Mouse (Mus musculus): ENCODE results near the gene 4933430I17Rik.

The 4933430I17Rik gene

DNA sequence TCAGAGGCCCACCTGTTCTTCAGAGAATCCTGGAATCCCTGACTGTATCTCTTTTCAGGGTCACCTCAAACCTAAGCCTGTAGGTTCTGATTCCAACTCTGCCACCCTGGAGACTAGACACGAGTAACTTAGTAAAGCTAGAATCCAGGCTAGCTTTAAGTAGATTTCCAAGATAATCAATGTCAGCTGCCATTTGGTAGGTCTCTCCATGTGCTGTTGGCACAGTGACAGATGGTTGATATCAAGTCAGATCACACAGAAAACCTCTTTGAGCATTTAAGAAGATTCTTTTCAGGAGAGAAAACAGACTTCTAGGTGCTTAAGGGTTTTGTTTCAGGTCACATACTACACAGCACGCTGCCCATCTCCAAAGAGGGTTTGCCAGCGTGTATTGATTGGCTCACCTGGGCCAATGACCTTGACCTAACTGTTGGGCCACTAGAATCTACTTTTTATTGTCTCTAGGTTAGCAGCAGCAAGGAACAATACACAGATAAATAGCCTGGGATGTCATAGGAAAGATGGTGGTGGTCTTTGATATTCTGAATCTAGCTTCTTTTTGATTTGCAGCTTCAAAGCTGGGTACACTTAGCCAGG, 21.7 kb upstream of the 4933430I17Rik start, which contains the start of gene Hdhd3:
Gene Hdhd3, minus strand, starts transcription at position 94 of the 597 bp plus-strand sequence.
- DNase-seq (ENCODE audit: low spot score in 2 of 2), result no peak

DNA sequence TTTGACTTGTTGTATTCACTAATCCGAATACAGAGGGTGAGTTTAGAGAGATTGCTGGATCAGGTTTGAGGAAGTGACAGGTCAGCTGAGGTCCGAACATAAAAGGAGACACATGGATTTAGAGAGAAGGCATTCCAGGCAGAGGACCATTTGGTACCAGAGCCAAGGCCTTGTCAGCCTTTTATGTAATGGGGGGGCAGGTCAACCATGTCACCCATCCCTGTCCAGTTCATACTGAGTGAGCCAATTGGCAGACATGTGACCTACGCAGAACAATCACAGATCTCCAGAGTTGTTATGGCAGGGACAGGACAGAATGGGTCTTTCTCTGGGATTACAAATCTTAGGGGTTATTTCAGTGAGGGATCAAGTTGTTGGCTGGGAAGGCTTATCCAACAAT, 19.2 kb upstream of the 4933430I17Rik start:
- no peak for DNase-seq (ENCODE audit: low spot score in 2 of 2)

DNA sequence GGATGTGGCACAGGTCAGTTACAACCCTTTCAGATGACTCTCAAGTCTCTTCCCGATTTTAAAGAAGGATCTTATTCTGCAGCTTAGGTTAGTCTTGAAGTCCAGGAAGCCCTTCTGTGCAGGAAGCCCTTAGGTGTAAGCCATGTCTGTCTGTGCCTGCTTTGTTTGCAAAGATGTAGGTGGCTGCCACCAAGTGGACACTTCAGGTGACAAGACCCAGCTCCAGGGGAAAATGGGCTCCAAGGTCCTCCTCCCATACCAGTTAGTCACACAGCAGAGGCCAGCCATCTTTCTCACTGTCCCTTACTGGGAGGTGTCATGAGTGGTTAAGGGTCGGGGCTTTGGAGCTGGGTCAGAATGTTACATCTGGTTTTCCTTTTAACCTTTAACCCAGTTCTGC, 18.4 kb upstream of the 4933430I17Rik start:
- DNase-seq (ENCODE audit: low spot score in 2 of 2), result peak; percentile 36 to 51

DNA sequence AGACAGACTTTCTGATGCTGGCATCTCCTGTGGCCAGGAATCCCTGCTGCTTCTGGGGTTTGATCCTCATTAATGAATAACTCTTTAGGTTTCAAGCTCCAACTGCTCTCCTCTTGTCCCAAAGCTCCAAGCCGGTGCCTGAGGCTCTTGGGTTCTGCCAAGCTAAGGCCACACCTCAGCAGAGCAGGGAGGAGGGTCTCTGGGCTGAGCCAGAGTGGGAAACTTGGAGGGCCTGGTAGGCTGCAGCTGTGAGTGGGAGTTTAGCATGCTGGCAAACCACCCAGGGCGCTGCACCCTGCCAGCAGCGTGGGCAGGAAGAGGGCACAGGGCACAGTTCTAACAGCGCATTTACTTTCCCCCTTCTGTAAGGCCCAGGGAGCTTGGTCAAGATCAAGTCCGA, 16.3 kb upstream of the 4933430I17Rik start:
- DNase-seq (ENCODE audit: low spot score in 2 of 2), result no peak

DNA sequence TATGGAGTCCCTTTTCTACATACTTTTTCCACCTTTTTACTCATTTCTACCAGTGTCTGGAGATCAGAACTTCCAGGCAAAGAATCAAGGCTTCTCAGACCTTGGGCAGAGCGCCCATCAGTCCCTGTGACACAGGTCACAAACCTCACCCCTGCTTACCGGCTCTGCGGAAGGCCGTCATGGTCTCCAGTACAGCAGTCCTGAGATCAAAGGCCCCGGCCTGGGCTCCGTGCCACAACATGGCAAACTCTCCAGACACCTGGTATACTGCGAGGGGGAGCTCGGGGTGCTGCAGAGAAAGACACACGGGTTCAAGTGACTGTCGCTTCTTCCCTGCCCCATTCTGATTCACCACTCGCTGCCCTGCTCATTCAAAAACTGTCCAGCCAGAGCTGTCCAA, 15.2 kb upstream of the 4933430I17Rik start:
- no peak for DNase-seq (ENCODE audit: low spot score in 2 of 2)

DNA sequence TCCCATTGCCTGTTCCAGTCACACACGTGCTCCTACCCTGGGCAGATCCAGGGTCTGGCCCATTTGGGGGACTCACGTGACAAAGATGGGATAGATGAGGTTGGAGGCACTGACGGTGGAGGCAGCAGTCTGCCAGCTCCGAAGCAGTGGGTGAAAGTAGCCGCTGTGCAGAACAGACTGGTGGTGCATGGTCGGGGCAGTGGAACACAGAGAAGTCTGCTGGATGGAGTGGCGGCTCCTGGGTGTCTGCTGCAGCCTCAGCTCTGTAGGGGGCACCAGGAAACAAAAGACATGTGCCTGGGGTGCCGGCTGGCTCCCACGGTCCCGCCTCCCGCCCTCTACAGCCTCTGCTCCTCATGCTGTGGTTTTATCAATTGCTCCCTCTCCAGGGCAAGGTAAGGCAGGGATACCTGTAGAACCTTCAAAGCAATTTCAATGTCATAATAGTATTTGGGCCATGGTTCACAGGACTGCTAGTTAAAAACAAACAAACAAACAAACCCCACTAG, 11.1 kb upstream of the 4933430I17Rik start:
- no peak for DNase-seq (ENCODE audit: low spot score in 2 of 2)

DNA sequence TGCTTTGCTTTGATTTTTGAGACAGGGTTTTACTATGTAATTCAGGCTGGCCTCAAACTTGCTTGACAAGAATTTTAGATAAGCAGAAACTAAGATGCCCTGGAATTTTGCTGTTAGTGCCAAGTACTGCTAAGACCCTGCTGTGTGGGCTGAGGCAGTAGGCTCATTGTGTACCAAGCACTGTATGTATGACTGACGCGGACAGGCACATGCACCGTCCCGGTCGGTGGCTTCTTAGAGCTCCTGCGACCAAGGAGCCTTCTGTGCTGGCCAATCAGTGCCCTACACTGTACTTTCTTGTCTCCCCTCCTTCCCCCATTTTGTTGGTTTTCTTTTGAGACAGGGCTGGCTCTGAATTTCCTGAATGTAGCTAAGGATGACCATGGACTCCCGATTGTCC, 10.2 kb upstream of the 4933430I17Rik start:
- DNase-seq (ENCODE audit: low spot score in 2 of 2), result no peak

DNA sequence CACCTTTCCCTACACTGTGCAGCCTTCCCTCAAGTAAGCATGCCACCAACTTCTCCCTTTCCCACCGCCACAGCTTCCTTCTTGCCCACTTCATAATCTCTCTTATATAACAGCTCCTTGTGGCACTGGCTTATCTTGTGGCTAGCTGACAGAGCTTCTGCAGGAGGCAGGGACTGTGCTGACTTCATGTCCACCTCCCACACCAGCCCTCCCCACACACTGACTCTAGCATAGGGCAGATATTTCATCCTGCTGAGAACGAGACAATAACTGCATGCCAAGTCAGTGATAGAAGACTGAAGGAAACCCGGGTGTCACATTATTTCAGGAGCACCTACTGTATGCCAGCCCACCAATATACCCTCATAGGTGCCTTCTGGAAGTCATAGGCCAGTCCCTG, 9.7 kb upstream of the 4933430I17Rik start:
- DNase-seq (ENCODE audit: low spot score in 2 of 2), result no peak

DNA sequence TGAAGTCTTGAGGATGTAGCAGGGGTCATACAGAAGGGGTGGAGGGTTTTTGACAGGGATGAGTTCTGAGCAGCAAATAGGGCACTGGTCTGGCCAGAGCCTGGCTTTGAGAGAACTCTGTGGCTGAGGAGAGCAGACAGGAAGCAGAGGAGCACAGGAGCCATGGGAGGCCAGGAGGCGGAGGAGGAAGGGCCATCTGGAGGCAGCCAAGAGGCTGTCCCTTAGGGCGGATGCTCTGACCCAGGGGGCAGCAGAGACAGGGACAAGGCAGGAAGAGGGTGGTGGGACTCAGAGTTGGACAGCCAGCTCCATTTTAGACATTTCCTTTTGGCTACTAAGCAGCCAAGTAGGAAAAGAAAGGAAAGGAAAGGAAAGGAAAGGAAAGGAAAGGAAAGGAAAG, 9.1 kb upstream of the 4933430I17Rik start:
- DNase-seq (ENCODE audit: low spot score in 2 of 2), result no peak

DNA sequence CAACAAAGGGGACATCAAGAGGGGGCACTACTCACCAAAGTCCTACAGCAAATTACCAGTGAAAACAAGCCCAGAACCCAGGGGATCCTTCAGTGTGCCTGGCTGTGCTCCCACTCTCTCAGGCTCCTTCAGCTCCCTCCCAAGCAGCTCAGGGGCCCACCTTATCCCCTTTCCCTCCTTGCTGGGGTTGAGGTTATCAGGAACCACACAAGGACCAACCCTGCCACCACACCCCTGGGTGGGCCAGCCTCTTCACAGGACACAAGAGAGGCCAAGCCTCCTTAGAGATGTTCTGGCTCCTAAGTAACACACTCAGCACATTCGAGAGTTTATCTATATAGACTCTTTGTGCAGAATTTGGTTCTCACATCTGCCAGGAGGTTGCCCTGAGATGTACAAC, 8.6 kb upstream of the 4933430I17Rik start:
- no peak for DNase-seq (ENCODE audit: low spot score in 2 of 2)

DNA sequence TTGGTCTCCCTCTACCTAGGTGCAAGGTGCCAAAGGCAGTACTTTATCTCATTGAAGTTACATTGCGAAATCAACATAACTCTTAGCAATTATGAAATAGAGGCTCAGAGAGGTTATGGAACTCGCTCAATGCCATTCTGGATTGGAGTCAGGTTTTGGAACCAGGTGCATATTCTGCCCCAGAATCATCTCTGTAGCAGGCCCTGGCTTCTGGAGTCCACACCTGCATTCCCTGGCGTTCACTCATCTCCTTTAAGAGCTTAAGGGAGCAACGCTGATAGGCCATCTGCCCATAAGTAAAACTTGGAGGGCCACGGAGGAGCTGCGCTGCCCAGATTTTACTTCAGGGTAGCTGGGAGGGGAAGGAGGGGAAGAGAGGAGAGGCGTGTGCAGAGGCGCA, 8.1 kb upstream of the 4933430I17Rik start:
- no peak for DNase-seq (ENCODE audit: low spot score in 2 of 2)

DNA sequence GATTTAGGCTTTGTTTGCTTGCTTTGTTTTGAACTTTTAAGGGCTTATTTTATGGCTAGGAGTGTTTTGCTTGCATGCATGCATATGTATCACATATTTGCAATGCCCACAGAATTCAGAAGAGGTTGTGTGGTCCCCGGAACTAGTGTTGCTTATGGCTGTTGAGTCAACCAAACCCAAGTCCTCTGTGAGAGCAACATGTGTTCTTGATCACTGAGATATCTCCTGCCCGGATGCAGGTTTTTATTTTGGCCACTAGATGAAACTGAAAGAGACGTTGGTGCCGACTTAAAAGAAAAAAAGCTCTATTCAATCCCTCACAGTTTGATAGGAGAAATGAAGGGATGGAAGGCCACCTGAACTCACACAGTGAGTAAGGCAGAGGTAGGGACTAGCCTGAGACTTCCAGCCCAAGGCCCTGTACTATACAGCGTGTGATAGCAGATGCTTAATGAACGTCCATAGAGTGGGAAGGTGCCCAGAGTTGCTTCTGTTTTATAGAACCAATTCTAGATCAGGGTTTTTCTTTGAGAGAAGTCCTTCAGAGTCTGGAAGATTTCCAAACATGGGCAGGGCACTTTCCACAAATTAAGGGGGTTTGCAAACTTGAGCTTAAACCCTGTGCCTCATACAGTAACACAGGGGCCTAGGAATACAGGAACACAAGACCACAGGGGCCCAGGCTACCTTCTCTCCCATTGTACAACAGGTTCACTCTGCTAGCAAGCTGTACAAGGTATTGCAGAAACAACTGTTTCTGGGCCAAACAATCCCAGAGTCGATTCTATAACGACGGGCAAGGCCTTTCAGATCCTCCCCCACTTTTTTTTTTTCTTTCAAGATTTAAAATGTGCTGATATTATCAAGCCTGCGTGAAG, 7.4 kb upstream of the 4933430I17Rik start:
- DNase-seq (ENCODE audit: low spot score in 2 of 2), result peak in 1 of 2 experiments; percentile 31

DNA sequence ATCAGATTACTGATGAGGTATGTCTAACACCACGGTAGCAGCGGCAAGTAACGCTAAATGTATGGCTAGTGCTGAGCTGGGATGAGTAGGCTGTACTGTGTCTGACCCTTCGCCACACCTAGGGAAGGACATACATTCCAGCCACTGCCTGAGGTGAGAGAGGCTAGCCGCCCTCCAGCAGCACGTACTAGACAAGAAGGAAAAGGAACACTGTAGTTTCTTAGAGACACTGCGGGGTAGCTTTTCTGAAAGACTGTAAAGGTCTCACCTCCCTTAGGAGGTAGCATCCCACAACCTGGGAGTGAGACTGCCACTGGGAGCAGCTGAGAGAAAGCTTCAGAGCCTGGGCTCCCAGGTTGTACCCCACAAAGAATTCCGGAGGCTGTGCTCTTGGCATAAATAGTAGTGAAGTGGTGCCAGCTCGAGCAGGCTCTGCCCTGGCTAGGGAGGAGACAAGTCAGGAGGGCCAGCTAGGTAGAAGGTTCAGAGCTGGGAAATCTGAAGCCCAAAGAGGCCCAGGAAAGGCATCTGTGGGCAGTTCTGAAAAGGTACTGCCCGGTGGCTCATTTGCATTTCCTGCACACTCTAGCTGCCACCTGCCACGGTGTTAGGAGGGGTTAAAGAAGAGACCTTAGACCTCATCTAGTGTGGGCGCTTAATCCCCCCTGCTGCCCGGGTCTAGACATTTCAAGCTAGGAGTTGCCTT, 6.6 kb upstream of the 4933430I17Rik start:
- DNase-seq (ENCODE audit: low spot score in 2 of 2), result peak in 1 of 2 experiments; percentile 11

DNA sequence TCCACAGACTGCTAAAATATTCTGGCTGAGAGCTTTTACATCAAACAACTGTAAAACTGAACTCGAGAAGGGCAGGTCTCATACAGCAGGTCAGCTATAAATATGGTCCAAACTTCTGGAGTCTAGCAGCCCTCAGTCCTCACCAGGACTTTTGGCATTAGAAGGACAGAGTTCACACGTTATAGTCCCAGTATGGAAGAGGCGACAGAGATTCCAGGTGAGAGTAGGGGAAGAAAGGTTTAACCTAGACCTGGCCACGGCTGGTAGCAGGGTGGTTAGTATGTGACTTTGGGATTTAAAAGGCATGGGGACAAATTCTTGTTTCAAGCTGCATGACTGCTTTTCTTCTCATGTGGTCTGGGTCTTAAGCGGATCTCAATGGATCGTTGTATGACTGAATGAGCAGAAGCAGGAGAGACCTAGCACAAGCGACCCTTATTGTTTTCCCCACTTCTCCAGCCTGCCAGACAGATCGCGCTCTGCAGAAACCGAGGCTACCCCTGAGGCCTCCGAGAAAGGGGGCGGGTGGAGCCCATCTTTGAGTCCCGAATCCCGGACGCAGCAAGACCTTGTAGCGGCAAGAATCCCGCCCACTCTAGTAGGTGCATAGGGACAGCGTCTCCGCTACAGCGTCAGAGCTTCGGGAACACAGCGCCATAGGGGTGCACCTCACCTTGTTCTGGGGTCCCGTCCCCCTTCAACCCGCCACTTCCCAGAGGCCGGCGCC, 5.9 kb upstream of the 4933430I17Rik start:
- DNase-seq (ENCODE audit: low spot score in 2 of 2), result no peak

DNA sequence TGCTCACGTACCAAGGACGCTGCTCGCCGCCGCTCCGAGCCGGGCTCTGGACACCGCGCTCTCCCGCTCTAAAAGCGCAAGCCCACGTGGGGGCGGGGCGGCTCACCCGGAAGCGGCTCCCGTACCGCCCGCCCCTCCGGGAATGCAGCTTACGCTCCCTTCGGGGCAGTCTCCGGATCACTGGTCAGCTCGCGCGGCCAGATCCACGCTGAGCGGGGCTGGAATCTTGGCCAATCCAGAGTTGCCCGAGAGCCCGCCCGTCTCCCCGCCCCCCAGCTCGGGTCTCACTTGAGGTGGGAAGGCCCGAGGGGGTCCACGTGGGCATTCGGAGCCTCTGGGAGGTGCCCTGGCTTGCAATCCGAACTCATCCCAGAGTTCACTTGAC, 5.3 kb upstream of the 4933430I17Rik start, which contains the start of gene Alad:
Gene Alad, minus strand, starts transcription at position 70 of the 385 bp plus-strand sequence.
- DNase-seq (ENCODE audit: low spot score in 2 of 2), result peak; percentile 34 to 38

DNA sequence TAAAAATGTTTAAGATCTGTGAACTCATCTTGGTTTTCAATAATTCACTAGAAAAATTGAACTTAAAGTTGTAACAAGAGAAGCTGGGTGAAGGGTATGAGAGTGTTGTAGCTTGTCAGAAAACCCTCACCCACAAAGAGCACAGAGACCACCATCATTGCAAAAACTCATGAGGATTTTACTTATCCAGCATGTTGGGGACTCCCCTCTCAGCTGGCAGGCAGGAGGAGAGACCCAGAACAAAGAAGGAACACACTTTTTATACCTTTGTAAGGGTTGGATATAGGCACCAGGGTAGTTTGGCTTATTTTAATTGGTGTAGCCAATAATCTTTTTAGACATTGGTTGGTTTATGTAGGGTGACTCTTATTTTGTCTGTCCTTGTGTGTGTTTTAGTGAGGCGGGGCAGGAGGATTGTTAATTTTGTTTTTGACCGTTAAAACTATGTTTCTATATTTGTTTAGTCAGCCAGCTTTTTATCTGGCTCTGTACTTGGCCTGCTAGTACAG, 4.2 kb upstream of the 4933430I17Rik start:
- DNase-seq (ENCODE audit: low spot score in 2 of 2), result no peak

DNA sequence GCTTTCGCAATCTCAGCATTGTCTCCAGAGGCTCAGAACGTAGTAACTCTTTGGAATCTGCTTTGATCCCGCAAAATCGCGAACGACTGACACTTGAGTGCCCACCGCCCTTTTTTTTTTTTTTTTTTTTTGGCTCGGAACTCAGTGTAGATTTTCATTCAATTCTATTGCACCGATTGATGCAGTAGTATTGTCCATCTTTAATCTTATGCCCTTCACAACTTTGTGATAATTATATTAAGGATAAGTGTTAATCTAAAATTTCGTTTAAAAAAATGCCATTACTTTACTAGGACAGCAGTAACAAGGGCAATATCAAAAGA, 281 bp downstream of the 4933430I17Rik start:
- DNase-seq (ENCODE audit: low spot score in 2 of 2), result no peak

DNA sequence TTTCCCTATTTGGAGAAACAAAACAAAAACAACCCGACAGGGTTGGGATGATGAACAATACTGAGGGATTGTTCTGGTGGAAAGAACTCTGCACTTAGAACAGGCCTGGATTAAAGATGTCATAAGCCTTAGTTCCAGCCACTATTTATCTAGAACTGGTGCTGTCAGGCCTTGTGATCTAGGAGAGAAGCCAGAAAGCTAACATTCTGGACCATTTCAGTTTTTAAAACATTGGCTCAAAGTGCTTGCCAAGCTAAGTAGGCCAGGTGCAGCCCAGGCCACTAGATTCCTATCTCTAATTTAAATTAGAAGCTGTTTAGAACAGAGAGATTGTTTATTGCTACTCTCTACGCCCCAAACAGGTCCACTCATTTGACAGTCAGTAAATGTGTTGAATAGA, 1.1 kb downstream of the 4933430I17Rik start:
- DNase-seq (ENCODE audit: low spot score in 2 of 2), result no peak

DNA sequence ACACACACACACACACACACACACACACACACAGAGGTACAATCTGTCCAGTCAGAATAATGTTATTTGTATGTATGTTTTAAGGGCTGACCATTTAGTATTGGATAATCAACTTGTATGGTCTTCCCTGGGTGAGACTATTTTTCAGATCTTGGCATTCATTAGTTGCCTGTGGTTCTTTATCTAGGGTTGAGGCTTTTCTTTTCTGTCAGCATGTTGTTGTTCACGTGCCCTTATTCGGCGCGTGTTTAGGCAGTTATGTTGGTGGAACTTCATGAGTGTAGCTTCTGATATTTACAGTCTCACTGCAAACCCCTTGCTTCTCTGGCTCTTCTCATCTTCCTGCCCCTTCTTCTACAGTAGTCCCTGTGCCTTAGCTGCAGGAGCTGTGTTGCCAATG, 2.5 kb downstream of the 4933430I17Rik start:
- no peak for DNase-seq (ENCODE audit: low spot score in 2 of 2)

DNA sequence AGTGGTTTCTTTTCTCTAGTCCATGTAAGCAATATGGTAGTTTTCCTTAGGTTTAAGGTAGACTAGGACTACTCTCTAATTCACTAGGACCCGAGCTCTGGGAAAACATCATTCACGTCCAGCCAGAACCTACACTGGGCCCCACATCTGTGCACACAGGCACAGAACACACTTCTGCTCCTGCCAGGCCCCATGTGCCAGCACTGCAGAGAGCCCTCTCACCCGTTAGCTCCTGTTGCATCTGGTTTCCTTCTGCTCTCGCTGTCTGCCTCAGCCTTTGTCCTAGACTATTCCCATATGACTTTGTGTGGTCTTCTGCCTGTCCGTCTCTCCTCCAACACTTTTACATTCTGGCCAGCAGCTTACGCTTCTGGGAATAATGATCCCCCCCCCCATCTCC, 8.6 kb downstream of the 4933430I17Rik start:
- DNase-seq (ENCODE audit: low spot score in 2 of 2), result no peak

DNA sequence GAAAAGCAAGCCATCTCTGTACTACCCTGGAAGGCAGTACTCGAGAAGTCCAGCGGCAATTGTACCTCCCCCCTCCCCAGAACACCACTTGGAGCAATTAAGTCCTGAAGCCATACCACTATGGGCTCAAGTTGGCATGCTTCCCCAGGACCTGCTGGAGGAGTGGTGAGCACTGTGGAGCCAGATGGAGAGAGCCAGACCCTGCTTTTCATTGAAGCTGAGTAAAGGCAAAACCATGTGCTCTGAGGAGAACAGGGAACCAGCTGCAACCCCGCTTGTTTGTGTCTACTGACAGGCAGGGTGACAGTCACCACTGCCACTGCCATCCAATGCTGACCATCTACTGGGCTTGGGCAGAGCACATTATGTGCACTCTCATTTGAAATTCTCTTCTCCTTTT, 16.6 kb downstream of the 4933430I17Rik start:
- no peak for DNase-seq (ENCODE audit: low spot score in 2 of 2)

DNA sequence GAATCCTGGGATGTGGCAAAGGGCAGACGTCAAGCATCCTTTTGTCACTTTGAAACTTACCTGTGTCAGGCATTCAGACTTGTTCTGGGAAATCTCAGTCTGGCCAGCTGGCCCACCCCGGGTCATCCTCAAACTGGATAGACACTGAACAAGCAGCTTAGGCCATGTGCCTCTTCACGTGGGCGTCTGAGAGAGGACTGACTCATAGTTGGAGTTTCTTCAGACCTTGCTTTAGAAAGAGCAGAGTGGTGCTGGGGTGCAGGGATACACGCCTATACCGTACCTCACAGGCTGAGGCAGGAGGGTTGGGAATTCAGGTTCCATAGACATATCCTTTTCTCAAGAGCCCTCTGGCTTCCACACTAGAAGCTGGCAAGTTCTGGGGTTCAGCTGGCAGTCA, 18.6 kb downstream of the 4933430I17Rik start:
- no peak for DNase-seq (ENCODE audit: low spot score in 2 of 2)
